In the genomic region with DNA sequence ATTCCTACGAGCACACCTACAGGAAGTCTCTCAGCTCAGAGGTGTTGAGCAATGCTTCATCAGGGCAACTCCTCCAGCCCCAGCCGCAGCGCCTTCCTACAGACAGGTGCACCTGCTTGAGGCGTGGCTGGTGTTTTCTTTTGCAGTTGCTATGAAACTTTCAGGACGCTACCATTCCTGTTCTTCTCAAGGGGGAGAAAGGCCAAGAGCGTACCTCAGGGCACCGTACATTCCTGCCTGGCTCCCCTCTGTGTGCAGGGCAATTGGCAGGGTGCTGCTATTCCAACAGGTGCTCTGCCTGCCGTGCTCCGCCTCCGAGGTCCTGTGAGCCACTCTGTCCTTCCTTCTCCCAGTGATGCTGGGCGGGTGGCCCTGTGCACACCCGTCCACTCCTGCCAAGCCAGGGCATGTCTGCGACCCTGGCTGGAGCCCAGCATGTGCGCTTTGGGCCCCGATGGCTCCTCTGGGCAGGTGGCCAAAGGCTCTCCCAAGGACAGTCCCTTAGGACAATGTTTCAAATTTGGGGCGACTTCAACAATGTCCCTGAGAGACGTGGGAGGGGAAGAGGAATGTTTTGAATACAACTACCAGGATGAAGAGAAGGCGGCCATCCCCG, we compare ENCODE assay signal across 8 mouse cellular contexts.
DNase-seq lines count a peak whose midpoint lies in the region; ATAC-seq lines count a peak whose summit lies in the region.

No protein-coding gene starts in this region.

- no peak for ATAC-seq in megakaryocyte-erythroid progenitor cell, adult 5-6 weeks (replicated peaks; ENCODE audit: low FRiP score, low TSS enrichment, poor library complexity, severe bottlenecking)

- DNase-seq in right cerebral cortex, postnatal 14 days = peak; percentile 27
- DNase-seq in right cerebral cortex, postnatal 36 days (ENCODE audit: low spot score in 2 of 2) = no peak
- DNase-seq in cerebellum, postnatal 36 days = peak; percentile 62 to 63
- DNase-seq in kidney, adult 8-10 months = peak; percentile 60 to 79
- DNase-seq in ovary, postnatal 14 days (ENCODE audit: low spot score) = peak; percentile 42
- DNase-seq in retina, embryonic 14.5 days (ENCODE audit: low spot score) = no peak
- no peak for DNase-seq in B cell, adult 2 months

Comparison
In these comparisons a context has a peak if more than half of its experiments do, and no peak if none do; other contexts are left out.
1. DNase-seq: peak in right cerebral cortex, postnatal 14 days (single experiment), cerebellum, postnatal 36 days (2 of 2), kidney, adult 8-10 months (2 of 2) and ovary, postnatal 14 days (single experiment); none in right cerebral cortex, postnatal 36 days (0 of 2), retina, embryonic 14.5 days (single experiment) and B cell, adult 2 months (0 of 2).